Mouse (Mus musculus) CH12.LX (cell line): ENCODE measurements around the gene Rnf151.

Experiments used
- POLR2A ChIP-seq: IDR thresholded peaks from 2 replicates; pipeline ENCODE4 v1.6.1; 2011; ENCODE audit warnings: low read depth, mild to moderate bottlenecking, improper control_type of control experiment, low read length
- POLR2AphosphoS2 ChIP-seq: IDR thresholded peaks from 2 replicates; pipeline ENCODE4 v1.6.1; 2011; ENCODE audit warnings: low read depth, low read length, improper control_type of control experiment

- TF ChIP-seq POLR2AphosphoS2 (no peak), POLR2A (no peak)
Measured at GRCm38 (mm10) chr17:24701251-24701650, 16.6 kb downstream of the Rnf151 start.
